Mouse (Mus musculus) heart, adult 9 months (tissue): ENCODE results near the gene Ndnf.

Experiments
- DNase-seq, 2 experiments: peaks; one replicate each; pipeline ENCODE4 v3.0.0; 2022; ENCODE audit warnings: low spot score in 2 of 2

Ndnf gene

GRCm38 (mm10) chr6:65758214-65758613 lies 86.8 kb downstream of the Ndnf start:
- DNase-seq, result no peak

GRCm38 (mm10) chr6:65759174-65759573 lies 87.8 kb downstream of the Ndnf start:
- no peak for DNase-seq

- DNase-seq, result no peak
Measured at GRCm38 (mm10) chr6:65760073-65760472, 88.7 kb downstream of the Ndnf start.
